Mouse (Mus musculus) heart, postnatal 0 days (tissue): ENCODE measurements around the gene Plekhm1.

Experiments
- CTCF ChIP-seq: IDR thresholded peaks from 2 replicates; pipeline ENCODE4 v1.5.1; 2016; ENCODE audit warnings: antibody characterized with exemption, control low read depth, low read depth
- EP300 ChIP-seq: IDR thresholded peaks from 2 replicates; pipeline ENCODE4 v1.6.1; 2016; ENCODE audit warnings: antibody characterized with exemption, low read depth

- TF ChIP-seq CTCF: no peak
- TF ChIP-seq EP300: no peak
Measured at GRCm38 (mm10) chr11:103355251-103355650, 57.2 kb downstream of the Plekhm1 start.
